Mouse (Mus musculus): ENCODE results near the gene Mgat5. TPM values are rescaled to one million over a fixed set of nuclear protein-coding genes. Genes with fewer than 3 reads are reported as not detected.

Mgat5 gene
- polyA plus RNA-seq, 1 experiment from 2014 or later: 13.1 TPM

- H3K4me3 ChIP-seq (ENCODE audit: low read length): no peak overlapping the region
- no peaks in the 10 kb centered on the region for H3K4me1 ChIP-seq (ENCODE audit: control insufficient read depth, insufficient read depth, low read depth, low read length)
- H3K36me3 ChIP-seq (ENCODE audit: control insufficient read depth, insufficient read depth, low read length): no peaks in the 10 kb centered on the region; the same call in 1 of the 2 replicates
- WGBS: 86% methylated on average over 5 of the region's 5 CpGs
- ATAC-seq: no peak
- no peak overlapping the region for H3K27ac ChIP-seq (ENCODE audit: low read depth, low read length)
- no peak overlapping the region for H3K9ac ChIP-seq (ENCODE audit: low read depth, low read length)
- no peaks in the 10 kb centered on the region for H3K9me3 ChIP-seq (ENCODE audit: control insufficient read depth, low read length)
- no peaks in the 10 kb centered on the region for H3K27me3 ChIP-seq (replicated peaks; ENCODE audit: control insufficient read depth, insufficient read depth, low read length)
- no peak overlapping the region for H3K4me2 ChIP-seq (ENCODE audit: low read length)
Observed at GRCm38 (mm10) chr1:127475756-127476155, 270.9 kb downstream of the Mgat5 start.

GRCm38 (mm10) chr1:127482911-127483310 lies 278.1 kb downstream of the Mgat5 start:
- Histone ChIP-seq H3K27me3 (replicated peaks; ENCODE audit: control insufficient read depth, insufficient read depth, low read length) (no peaks in the 10 kb centered on the region), H3K4me2 (ENCODE audit: low read length) (no peak overlapping the region), H3K36me3 (ENCODE audit: control insufficient read depth, insufficient read depth, low read length) (no peaks in the 10 kb centered on the region), H3K9ac (ENCODE audit: low read depth, low read length) (no peak overlapping the region), H3K4me3 (ENCODE audit: low read length) (no peak overlapping the region), H3K27ac (ENCODE audit: low read depth, low read length) (no peak overlapping the region), H3K9me3 (ENCODE audit: control insufficient read depth, low read length) (no peaks in the 10 kb centered on the region), H3K4me1 (ENCODE audit: control insufficient read depth, insufficient read depth, low read depth, low read length) (no peaks in the 10 kb centered on the region)
- WGBS: 74% methylated on average over 10 of the region's 10 CpGs
- ATAC-seq: no peak

GRCm38 (mm10) chr1:127484188-127484587 lies 279.4 kb downstream of the Mgat5 start:
- 94% methylated on average over 8 of the region's 8 CpGs for WGBS
- H3K27me3 ChIP-seq (replicated peaks; ENCODE audit: control insufficient read depth, insufficient read depth, low read length): no peaks in the 10 kb centered on the region
- no peak for ATAC-seq
- H3K4me2 ChIP-seq (ENCODE audit: low read length): no peak overlapping the region
- no peaks in the 10 kb centered on the region for H3K9me3 ChIP-seq (ENCODE audit: control insufficient read depth, low read length)
- H3K36me3 ChIP-seq (ENCODE audit: control insufficient read depth, insufficient read depth, low read length): no peaks in the 10 kb centered on the region
- no peaks in the 10 kb centered on the region for H3K4me1 ChIP-seq (ENCODE audit: control insufficient read depth, insufficient read depth, low read depth, low read length)
- no peak overlapping the region for H3K9ac ChIP-seq (ENCODE audit: low read depth, low read length)
- no peak overlapping the region for H3K27ac ChIP-seq (ENCODE audit: low read depth, low read length)
- no peak overlapping the region for H3K4me3 ChIP-seq (ENCODE audit: low read length)

GRCm38 (mm10) chr1:127484826-127485225 lies 280.0 kb downstream of the Mgat5 start:
- ATAC-seq: no peak

GRCm38 (mm10) chr1:127487161-127487560 lies 282.3 kb downstream of the Mgat5 start:
- no peaks in the 10 kb centered on the region for H3K27me3 ChIP-seq (replicated peaks; ENCODE audit: control insufficient read depth, insufficient read depth, low read length)
- no peaks in the 10 kb centered on the region for H3K4me1 ChIP-seq (ENCODE audit: control insufficient read depth, insufficient read depth, low read depth, low read length)
- H3K9ac ChIP-seq (ENCODE audit: low read depth, low read length): no peak overlapping the region
- no peak overlapping the region for H3K27ac ChIP-seq (ENCODE audit: low read depth, low read length)
- no peak for ATAC-seq
- H3K4me3 ChIP-seq (ENCODE audit: low read length): no peak overlapping the region
- no peak overlapping the region for H3K4me2 ChIP-seq (ENCODE audit: low read length)
- H3K36me3 ChIP-seq (ENCODE audit: control insufficient read depth, insufficient read depth, low read length): no peaks in the 10 kb centered on the region
- 85% methylated on average over 4 of the region's 4 CpGs for WGBS
- no peaks in the 10 kb centered on the region for H3K9me3 ChIP-seq (ENCODE audit: control insufficient read depth, low read length)

More at GRCm38 (mm10) chr1:127484826-127485225, 280.0 kb downstream of the Mgat5 start:
- Histone ChIP-seq H3K27ac (ENCODE audit: low read depth, low read length) (no peak overlapping the region), H3K27me3 (replicated peaks; ENCODE audit: control insufficient read depth, insufficient read depth, low read length) (no peaks in the 10 kb centered on the region), H3K36me3 (ENCODE audit: control insufficient read depth, insufficient read depth, low read length) (no peaks in the 10 kb centered on the region), H3K4me2 (ENCODE audit: low read length) (no peak overlapping the region), H3K9ac (ENCODE audit: low read depth, low read length) (no peak overlapping the region), H3K4me1 (ENCODE audit: control insufficient read depth, insufficient read depth, low read depth, low read length) (no peaks in the 10 kb centered on the region), H3K9me3 (ENCODE audit: control insufficient read depth, low read length) (no peaks in the 10 kb centered on the region), H3K4me3 (ENCODE audit: low read length) (no peak overlapping the region)
- whole genome bisulfite sequencing: 45% methylated on average over 7 of the region's 7 CpGs

GRCm38 (mm10) chr1:127496737-127497543 lies 292.1 kb downstream of the Mgat5 start:
- H3K36me3 ChIP-seq (ENCODE audit: control insufficient read depth, insufficient read depth, low read length): no peaks in the 10 kb centered on the region
- no peaks in the 10 kb centered on the region for H3K27me3 ChIP-seq (replicated peaks; ENCODE audit: control insufficient read depth, insufficient read depth, low read length)
- H3K9ac ChIP-seq (ENCODE audit: low read depth, low read length): no peak overlapping the region
- peak; percentile 71 for ATAC-seq
- H3K9me3 ChIP-seq (ENCODE audit: control insufficient read depth, low read length): no peaks in the 10 kb centered on the region
- H3K27ac ChIP-seq (ENCODE audit: low read depth, low read length): no peak overlapping the region
- no peak overlapping the region for H3K4me2 ChIP-seq (ENCODE audit: low read length)
- no peaks in the 10 kb centered on the region for H3K4me1 ChIP-seq (ENCODE audit: control insufficient read depth, insufficient read depth, low read depth, low read length)
- H3K4me3 ChIP-seq (ENCODE audit: low read length): no peak overlapping the region
- WGBS: 35% methylated on average over 9 of the region's 9 CpGs

GRCm38 (mm10) chr1:127498746-127499145 lies 293.9 kb downstream of the Mgat5 start:
- H3K36me3 ChIP-seq (ENCODE audit: control insufficient read depth, insufficient read depth, low read length): no peaks in the 10 kb centered on the region
- no peaks in the 10 kb centered on the region for H3K27me3 ChIP-seq (replicated peaks; ENCODE audit: control insufficient read depth, insufficient read depth, low read length)
- no peaks in the 10 kb centered on the region for H3K4me1 ChIP-seq (ENCODE audit: control insufficient read depth, insufficient read depth, low read depth, low read length)
- WGBS: 68% methylated on average over 9 of the region's 9 CpGs
- ATAC-seq: no peak
- H3K9ac ChIP-seq (ENCODE audit: low read depth, low read length): no peak overlapping the region
- no peak overlapping the region for H3K27ac ChIP-seq (ENCODE audit: low read depth, low read length)
- no peak overlapping the region for H3K4me2 ChIP-seq (ENCODE audit: low read length)
- no peaks in the 10 kb centered on the region for H3K9me3 ChIP-seq (ENCODE audit: control insufficient read depth, low read length)
- H3K4me3 ChIP-seq (ENCODE audit: low read length): no peak overlapping the region

- H3K27ac ChIP-seq (ENCODE audit: low read depth, low read length): no peak overlapping the region; the same call in 1 of the 2 replicates
- H3K36me3 ChIP-seq (ENCODE audit: control insufficient read depth, insufficient read depth, low read length): no peaks in the 10 kb centered on the region
- 7% methylated on average over 8 of the region's 8 CpGs for WGBS
- no peaks in the 10 kb centered on the region for H3K4me1 ChIP-seq (ENCODE audit: control insufficient read depth, insufficient read depth, low read depth, low read length)
- no peak overlapping the region for H3K9ac ChIP-seq (ENCODE audit: low read depth, low read length)
- H3K9me3 ChIP-seq (ENCODE audit: control insufficient read depth, low read length): no peaks in the 10 kb centered on the region
- no peaks in the 10 kb centered on the region for H3K27me3 ChIP-seq (replicated peaks; ENCODE audit: control insufficient read depth, insufficient read depth, low read length)
- peak; percentile 77 for ATAC-seq
- no peak overlapping the region for H3K4me3 ChIP-seq (ENCODE audit: low read length)
- H3K4me2 ChIP-seq (ENCODE audit: low read length): no peak overlapping the region
Observed at GRCm38 (mm10) chr1:127500219-127500618, 295.4 kb downstream of the Mgat5 start.

GRCm38 (mm10) chr1:127500701-127501100 lies 295.9 kb downstream of the Mgat5 start:
- Histone ChIP-seq H3K27me3 (replicated peaks; ENCODE audit: control insufficient read depth, insufficient read depth, low read length) (no peaks in the 10 kb centered on the region), H3K4me1 (ENCODE audit: control insufficient read depth, insufficient read depth, low read depth, low read length) (no peaks in the 10 kb centered on the region), H3K9ac (ENCODE audit: low read depth, low read length) (no peak overlapping the region), H3K27ac (ENCODE audit: low read depth, low read length) (peak overlapping the region; percentile 55; the same call in 1 of the 2 replicates), H3K4me2 (ENCODE audit: low read length) (no peak overlapping the region), H3K9me3 (ENCODE audit: control insufficient read depth, low read length) (no peaks in the 10 kb centered on the region), H3K4me3 (ENCODE audit: low read length) (no peak overlapping the region), H3K36me3 (ENCODE audit: control insufficient read depth, insufficient read depth, low read length) (no peaks in the 10 kb centered on the region)
- WGBS: 60% methylated on average over 17 of the region's 17 CpGs
- ATAC-seq: 0 out of 2 replicates have a peak, but pooled peaks have one; percentile 8
